In the genomic region with DNA sequence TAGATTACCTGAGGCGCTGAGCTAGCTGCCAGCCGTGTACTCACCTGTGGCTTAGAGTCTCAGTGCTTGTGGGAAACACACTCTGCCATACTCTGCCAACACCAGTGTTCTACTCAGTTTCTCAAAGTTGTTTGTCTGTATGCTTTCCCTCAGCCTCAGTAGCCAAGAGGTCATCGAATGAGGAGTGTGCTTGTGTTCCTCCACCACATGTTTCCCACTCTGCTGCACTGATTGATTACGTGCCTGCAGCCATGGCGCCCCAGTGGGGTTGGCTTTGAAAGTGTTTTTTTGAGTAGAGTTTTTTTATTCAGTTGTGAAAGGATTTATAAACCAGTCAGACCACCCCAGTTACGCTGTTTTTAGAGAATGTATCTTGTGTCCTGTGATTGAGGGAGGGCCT, we compare ENCODE assay signal across 21 mouse cellular contexts. TPM values are rescaled to one million over a fixed set of nuclear protein-coding genes. Genes with fewer than 3 reads are reported as not detected.
DNase-seq lines count a peak whose midpoint lies in the region; ATAC-seq and TF ChIP-seq lines count a peak whose summit lies in the region.
"Had no signal": no experiment of that assay in that cellular context is flagged by ENCODE, and none has a peak within 500 bp of the region (broad histone marks: within the 10 kb centered on the region; RNA-seq: fewer than 3 reads in every experiment).

No protein-coding gene starts in this region.

- H3K36me3 ChIP-seq in hindbrain, embryonic 15.5 days, result peaks cover 58% of the 10 kb centered on the region
- peaks cover 96% of the 10 kb centered on the region for H3K36me3 ChIP-seq in hindbrain, embryonic 10.5 days
- H3K36me3 ChIP-seq in lung, embryonic 14.5 days (ENCODE audit: insufficient read depth), result peaks cover 79% of the 10 kb centered on the region
- peaks cover 96% of the 10 kb centered on the region for H3K36me3 ChIP-seq in embryonic facial prominence, embryonic 10.5 days (replicated peaks)
- H3K36me3 ChIP-seq in embryonic facial prominence, embryonic 12.5 days, result peaks cover 58% of the 10 kb centered on the region

- no peak for DNase-seq in hindbrain, embryonic 10.5 days (ENCODE audit: low spot score)
- peak; percentile 42 for DNase-seq in lung, embryonic 14.5 days
- DNase-seq in lung, postnatal 4 days, result no peak
- peak; percentile 34 for DNase-seq in embryonic facial prominence, embryonic 10.5 days (ENCODE audit: low spot score)
- no peak for DNase-seq in thymus, postnatal 0 days (ENCODE audit: low spot score)
- DNase-seq: adrenal gland, adult 2 months; right cerebral cortex, postnatal 25 days; thymus, postnatal 25 days had no signal

- WGBS in hindbrain, embryonic 15.5 days, result 66% methylated on average over 6 of the region's 6 CpGs
- 87% methylated on average over 6 of the region's 6 CpGs for WGBS in hindbrain, embryonic 10.5 days
- 52% methylated on average over 6 of the region's 6 CpGs for WGBS in lung, embryonic 14.5 days
- 69% methylated on average over 6 of the region's 6 CpGs for WGBS in embryonic facial prominence, embryonic 10.5 days
- 52% methylated on average over 6 of the region's 6 CpGs for WGBS in embryonic facial prominence, embryonic 12.5 days

- no peaks in the 10 kb centered on the region for H3K4me1 ChIP-seq in hindbrain, embryonic 15.5 days (replicated peaks)
- H3K4me1 ChIP-seq in hindbrain, embryonic 10.5 days (replicated peaks), result no peaks in the 10 kb centered on the region
- H3K4me1 ChIP-seq in lung, embryonic 14.5 days (ENCODE audit: insufficient read depth), result no peaks in the 10 kb centered on the region
- peaks cover 6% of the 10 kb centered on the region; the same call in 1 of the 2 replicates for H3K4me1 ChIP-seq in embryonic facial prominence, embryonic 10.5 days
- H3K4me1 ChIP-seq in embryonic facial prominence, embryonic 12.5 days, result no peaks in the 10 kb centered on the region
- H3K4me1 ChIP-seq: forebrain, embryonic 12.5 days; limb, embryonic 12.5 days; midbrain, embryonic 10.5 days; midbrain, embryonic 15.5 days; stomach, embryonic 15.5 days had no signal

- ATAC-seq in hindbrain, embryonic 15.5 days (ENCODE audit: low FRiP score, low read depth), result no peak
- ATAC-seq in lung, embryonic 14.5 days (ENCODE audit: insufficient read depth), result peak; percentile 65; the same call in 1 of the 2 replicates
- peak; percentile 41; the same call in 1 of the 2 replicates for ATAC-seq in embryonic facial prominence, embryonic 12.5 days (ENCODE audit: insufficient number of reproducible peaks, insufficient read depth, low FRiP score, low TSS enrichment)
- ATAC-seq: inflammation-experienced regulatory T-cells, adult 6 months; midbrain, embryonic 15.5 days had no signal

- H3K27ac ChIP-seq in hindbrain, embryonic 15.5 days (replicated peaks), result 0 out of 2 replicates have a peak overlapping the region, but pooled peaks have one; percentile 25
- H3K27ac ChIP-seq in hindbrain, embryonic 10.5 days, result no peak overlapping the region
- no peak overlapping the region for H3K27ac ChIP-seq in lung, embryonic 14.5 days (ENCODE audit: low read depth)
- H3K27ac ChIP-seq in embryonic facial prominence, embryonic 10.5 days (replicated peaks), result no peak overlapping the region
- H3K27ac ChIP-seq in embryonic facial prominence, embryonic 12.5 days, result 0 out of 2 replicates have a peak overlapping the region, but pooled peaks have one; percentile 32
- H3K27ac ChIP-seq: embryonic facial prominence, embryonic 13.5 days; forebrain, embryonic 12.5 days; heart, embryonic 15.5 days; hindbrain, embryonic 13.5 days; kidney, postnatal 0 days; limb, embryonic 12.5 days; midbrain, embryonic 10.5 days; midbrain, embryonic 15.5 days; stomach, embryonic 15.5 days had no signal

- H3K9ac ChIP-seq in hindbrain, embryonic 15.5 days, result no peak overlapping the region
- H3K9ac ChIP-seq in lung, embryonic 14.5 days, result no peak overlapping the region
- H3K9ac ChIP-seq in embryonic facial prominence, embryonic 12.5 days, result no peak overlapping the region
- H3K9ac ChIP-seq: embryonic facial prominence, embryonic 13.5 days; forebrain, embryonic 12.5 days; forebrain, postnatal 0 days; heart, embryonic 15.5 days; hindbrain, embryonic 13.5 days; limb, embryonic 12.5 days; midbrain, embryonic 15.5 days; stomach, embryonic 15.5 days had no signal

- H3K27me3 ChIP-seq in hindbrain, embryonic 15.5 days, result no peaks in the 10 kb centered on the region
- H3K27me3 ChIP-seq in hindbrain, embryonic 10.5 days (ENCODE audit: insufficient read depth, poor library complexity, severe bottlenecking), result no peaks in the 10 kb centered on the region
- no peaks in the 10 kb centered on the region for H3K27me3 ChIP-seq in lung, embryonic 14.5 days (ENCODE audit: insufficient read depth, low read length)
- H3K27me3 ChIP-seq in embryonic facial prominence, embryonic 10.5 days (replicated peaks; ENCODE audit: low read depth, poor library complexity, severe bottlenecking), result no peaks in the 10 kb centered on the region
- H3K27me3 ChIP-seq in embryonic facial prominence, embryonic 12.5 days, result no peaks in the 10 kb centered on the region
- H3K27me3 ChIP-seq: embryonic facial prominence, embryonic 13.5 days; forebrain, embryonic 12.5 days; heart, embryonic 15.5 days; hindbrain, embryonic 13.5 days; limb, embryonic 12.5 days; midbrain, embryonic 15.5 days; stomach, embryonic 15.5 days had no signal

- H3K4me2 ChIP-seq in hindbrain, embryonic 15.5 days, result no peak overlapping the region
- no peak overlapping the region for H3K4me2 ChIP-seq in lung, embryonic 14.5 days
- no peak overlapping the region for H3K4me2 ChIP-seq in embryonic facial prominence, embryonic 12.5 days (replicated peaks)
- H3K4me2 ChIP-seq: embryonic facial prominence, embryonic 13.5 days; forebrain, embryonic 12.5 days; heart, embryonic 15.5 days; hindbrain, embryonic 13.5 days; limb, embryonic 12.5 days; midbrain, embryonic 15.5 days; stomach, embryonic 15.5 days had no signal

- H3K9me3 ChIP-seq in hindbrain, embryonic 15.5 days, result no peaks in the 10 kb centered on the region
- H3K9me3 ChIP-seq in hindbrain, embryonic 10.5 days, result no peaks in the 10 kb centered on the region
- H3K9me3 ChIP-seq in lung, embryonic 14.5 days (ENCODE audit: low read depth, low read length), result no peaks in the 10 kb centered on the region
- no peaks in the 10 kb centered on the region for H3K9me3 ChIP-seq in embryonic facial prominence, embryonic 10.5 days
- no peaks in the 10 kb centered on the region for H3K9me3 ChIP-seq in embryonic facial prominence, embryonic 12.5 days
- H3K9me3 ChIP-seq: embryonic facial prominence, embryonic 13.5 days; heart, embryonic 15.5 days; hindbrain, embryonic 13.5 days; limb, embryonic 12.5 days; midbrain, embryonic 10.5 days; midbrain, embryonic 15.5 days; stomach, embryonic 15.5 days had no signal

- no peak overlapping the region for H3K4me3 ChIP-seq in hindbrain, embryonic 15.5 days
- H3K4me3 ChIP-seq in hindbrain, embryonic 10.5 days, result no peak overlapping the region
- no peak overlapping the region for H3K4me3 ChIP-seq in lung, embryonic 14.5 days (ENCODE audit: low read depth, low read length)
- H3K4me3 ChIP-seq in embryonic facial prominence, embryonic 10.5 days, result no peak overlapping the region
- H3K4me3 ChIP-seq in embryonic facial prominence, embryonic 12.5 days, result no peak overlapping the region
- H3K4me3 ChIP-seq: embryonic facial prominence, embryonic 13.5 days; forebrain, embryonic 12.5 days; heart, embryonic 15.5 days; hindbrain, embryonic 13.5 days; limb, embryonic 12.5 days; midbrain, embryonic 10.5 days; midbrain, embryonic 15.5 days; stomach, embryonic 15.5 days had no signal

- TF ChIP-seq CTCF in lung, embryonic 14.5 days (IDR thresholded peaks at IDR 0.05; ENCODE audit: low read depth), result no peak

RNA-seq across cellular contexts. Expression of gene Papola, which starts 51.1 kb away (rescaled TPM):
- 151 and 157 TPM in 2 replicates for polyA plus RNA-seq in hindbrain, embryonic 15.5 days (2015; fragmentation: Nextera tagmentation; extraction: Ambion mirVana)
- polyA plus RNA-seq in hindbrain, embryonic 10.5 days (2016; fragmentation: Nextera tagmentation; extraction: Ambion mirVana), result 268 and 286 TPM in 2 replicates
- 181 and 185 TPM in 2 replicates for polyA plus RNA-seq in lung, embryonic 14.5 days (2014; fragmentation: Nextera tagmentation; extraction: Ambion mirVana)
- polyA plus RNA-seq in embryonic facial prominence, embryonic 10.5 days (2016; fragmentation: Nextera tagmentation; extraction: Ambion mirVana), result 283 and 294 TPM in 2 replicates
- 265 and 284 TPM in 2 replicates for polyA plus RNA-seq in embryonic facial prominence, embryonic 12.5 days (2016; fragmentation: Nextera tagmentation; extraction: Ambion mirVana)
- polyA plus RNA-seq in thymus, postnatal 0 days (2015; fragmentation: Nextera tagmentation; extraction: Ambion mirVana), result 207 and 226 TPM in 2 replicates

Comparison
In these comparisons a context has a peak if more than half of its experiments do, and no peak if none do; other contexts are left out.
1. H3K27ac ChIP-seq: peak in hindbrain, embryonic 15.5 days (single experiment) and embryonic facial prominence, embryonic 12.5 days (single experiment); none in hindbrain, embryonic 10.5 days (single experiment), lung, embryonic 14.5 days (single experiment) and embryonic facial prominence, embryonic 10.5 days (single experiment).
2. DNase-seq: peak in lung, embryonic 14.5 days (single experiment) and embryonic facial prominence, embryonic 10.5 days (single experiment); none in hindbrain, embryonic 10.5 days (single experiment), lung, postnatal 4 days (0 of 2) and thymus, postnatal 0 days (single experiment).